Mouse (Mus musculus) heart, adult 2 months (tissue): Measurements from ENCODE around the gene Josd1. TPM values are rescaled to one million over a fixed set of nuclear protein-coding genes. Genes with fewer than 3 reads are reported as not detected.
A peak's percentile ranks its signal among the peaks of the same experiment; 100 is the strongest.

Experiments used
- DNase-seq, 2 experiments: peaks; one replicate each; pipeline ENCODE4 v3.0.0; 2021
- H3K27ac ChIP-seq: fragments of 200-600 bp; 2 replicates; pipeline ENCODE4 v1.8.1; 2022
- H3K27me3 ChIP-seq: fragments of 200-500 bp; 2 replicates; pipeline ENCODE4 v1.6.1; 2012; ENCODE audit warnings: mild to moderate bottlenecking, low read length, inconsistent platforms, mixed read lengths; ENCODE audit not compliant: control insufficient read depth, insufficient read depth
- H3K36me3 ChIP-seq: fragments of 200-500 bp; 2 replicates; pipeline ENCODE4 v1.6.1; 2012; ENCODE audit warnings: low read length, inconsistent platforms; ENCODE audit not compliant: control insufficient read depth, insufficient read depth
- H3K4me1 ChIP-seq: fragments of 200-500 bp; 2 replicates; pipeline ENCODE4 v1.6.1; 2011; ENCODE audit warnings: low read length; ENCODE audit not compliant: control insufficient read depth, insufficient read depth
- H3K4me3 ChIP-seq: fragments of 200-600 bp; 2 replicates; pipeline ENCODE4 v1.8.1; 2022
- H3K79me2 ChIP-seq: fragments of 200-500 bp; replicated peaks from 2 replicates; pipeline ENCODE4 v1.6.1; 2012; ENCODE audit warnings: mild to moderate bottlenecking, inconsistent platforms, low read length, moderate library complexity, mixed read lengths; ENCODE audit not compliant: control insufficient read depth, insufficient read depth
- H3K9ac ChIP-seq: fragments of 200-500 bp; 2 replicates; pipeline ENCODE4 v1.6.1; 2012; ENCODE audit warnings: low read depth, mild to moderate bottlenecking, control low read depth, inconsistent platforms, low read length, mixed read lengths
- CTCF ChIP-seq: fragments of 200-600 bp; IDR thresholded peaks from 2 replicates; pipeline ENCODE4 v1.8.1; 2022; ENCODE audit warnings: antibody characterized with exemption, mild to moderate bottlenecking, moderate library complexity
- EP300 ChIP-seq: fragments of 200-500 bp; IDR thresholded peaks from 2 replicates; pipeline ENCODE4 v1.6.1; 2011; ENCODE audit warnings: low read depth, low read length, control low read depth; ENCODE audit not compliant: insufficient read depth
- POLR2A ChIP-seq: fragments of 200-500 bp; IDR thresholded peaks from 2 replicates; pipeline ENCODE4 v1.6.1; 2011; ENCODE audit warnings: mild to moderate bottlenecking, low read depth, low read length, control low read depth; ENCODE audit not compliant: insufficient read depth
- WGBS: fragments of 180-500 bp; shearing (Covaris S2); methylation state at CpG from one replicate; pipeline ENCODE4 v1.1.7; 2018; 5-methylcytosine and 5-hydroxymethylcytosine counted together
- intact Hi-C: fragments of 180-260 bp; cut with DNase I; formaldehyde crosslinking; loops from one replicate; pipeline ENCODE4 v1.15.1; 2025
- polyA plus RNA-seq: library from polyadenylated mRNA; depleted of rRNA; stranded (reverse); fragments of >200 nt; gene quantifications from 2 replicates; pipeline ENCODE4 v1.2.3, GENCODE M21; 2012
- total RNA-seq, 2 experiments: library from RNA; stranded (reverse); gene quantifications; 2 replicates each; pipeline ENCODE4 v1.2.3; 2021

The Josd1 gene
- total and polyA plus RNA-seq, 3 experiments = 16.1 to 24.9 (median 22.1) TPM

DNA sequence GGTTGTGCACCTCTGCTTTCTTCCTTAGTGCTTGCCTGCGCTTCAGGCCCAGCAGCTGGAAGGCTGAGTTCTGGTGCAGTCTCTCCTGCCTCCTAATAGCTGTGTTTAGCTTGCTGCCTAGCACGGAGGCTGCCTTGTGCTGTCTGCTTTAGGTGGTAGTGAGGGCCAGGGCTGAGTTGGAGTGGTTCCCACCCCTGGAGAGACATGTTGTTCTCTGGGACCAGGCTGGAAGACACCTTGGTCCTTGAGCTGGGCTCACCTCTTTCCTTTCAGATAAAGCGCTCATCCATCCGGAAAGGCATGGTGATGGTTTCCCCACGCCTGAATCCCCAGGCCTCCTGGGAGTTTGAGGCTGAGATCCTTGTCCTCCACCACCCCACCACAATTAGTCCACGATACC is 29.0 kb upstream of the Josd1 start:
- TF ChIP-seq POLR2A (no peak), CTCF (no peak), EP300 (no peak)
- Histone ChIP-seq H3K36me3 (no peaks in the 10 kb centered on the region), H3K79me2 (no peaks in the 10 kb centered on the region), H3K9ac (no peak overlapping the region), H3K4me1 (no peaks in the 10 kb centered on the region), H3K27ac (no peak overlapping the region), H3K4me3 (no peak overlapping the region), H3K27me3 (no peaks in the 10 kb centered on the region)
- intact Hi-C loops = no loop called here
- no peak for DNase-seq
- WGBS = 90% methylated on average over 6 of the region's 6 CpGs

DNA sequence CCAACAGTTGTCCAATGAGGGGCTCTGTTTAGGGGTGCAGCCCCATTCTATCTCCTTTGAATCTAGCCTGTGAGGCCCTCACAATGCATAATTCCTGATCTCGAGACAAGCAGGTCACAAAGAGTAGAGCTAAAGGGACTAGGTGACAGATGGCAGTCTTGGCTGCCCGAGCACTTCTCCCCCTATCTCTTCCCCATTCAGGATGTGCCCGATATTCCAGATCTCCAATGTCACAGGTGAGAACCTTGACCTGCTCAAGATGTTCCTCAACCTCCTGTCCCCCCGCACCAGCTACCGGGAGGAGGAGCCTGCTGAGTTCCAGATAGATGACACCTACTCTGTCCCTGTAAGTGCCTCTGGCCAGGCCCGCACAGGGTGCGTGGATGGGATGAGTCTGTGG is 27.9 kb upstream of the Josd1 start:
- no peaks in the 10 kb centered on the region for H3K79me2 ChIP-seq
- TF ChIP-seq POLR2A (no peak), EP300 (no peak), CTCF (no peak)
- H3K4me1 ChIP-seq = no peaks in the 10 kb centered on the region
- no peaks in the 10 kb centered on the region for H3K27me3 ChIP-seq
- no peak overlapping the region for H3K9ac ChIP-seq
- no peaks in the 10 kb centered on the region for H3K36me3 ChIP-seq
- 96% methylated on average over 7 of the region's 7 CpGs for whole genome bisulfite sequencing
- H3K27ac ChIP-seq = no peak overlapping the region
- H3K4me3 ChIP-seq = no peak overlapping the region
- no peak for DNase-seq
- intact Hi-C loops = no loop called here

DNA sequence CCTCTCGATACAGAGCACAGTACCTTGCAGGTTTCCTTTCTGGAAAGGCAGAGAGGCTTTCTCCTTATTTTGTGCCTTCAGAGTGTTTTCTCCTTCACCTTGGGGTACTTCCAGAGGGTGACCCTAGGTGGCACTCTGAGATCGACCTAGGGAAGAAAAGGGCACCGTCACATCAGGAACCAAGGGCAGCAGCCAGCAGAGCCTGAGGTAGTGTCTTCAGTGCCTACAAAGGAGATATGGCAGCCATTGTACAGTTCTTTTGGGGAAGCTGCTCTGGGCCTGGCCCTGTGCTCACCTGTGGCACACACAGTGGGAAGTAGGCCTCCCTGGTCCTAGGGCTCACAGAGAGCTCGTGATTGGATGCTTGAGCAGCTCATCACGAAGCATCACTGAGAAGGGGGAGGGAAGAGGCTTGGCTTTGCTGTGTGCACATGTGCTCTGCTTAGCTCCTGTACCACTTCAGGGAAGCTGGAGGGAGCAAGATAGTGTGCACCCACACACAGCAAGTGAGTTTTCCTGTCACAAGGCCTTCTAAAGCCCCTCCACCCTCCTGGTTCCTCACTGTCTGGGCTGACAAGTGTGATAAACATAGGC is 20.6 kb upstream of the Josd1 start:
- H3K27me3 ChIP-seq = no peaks in the 10 kb centered on the region
- WGBS = 94% methylated on average over 5 of the region's 5 CpGs
- H3K36me3 ChIP-seq = no peaks in the 10 kb centered on the region
- 0 out of 2 replicates have a peak, but pooled peaks have one; percentile 5 for TF ChIP-seq CTCF
- TF ChIP-seq EP300 = no peak
- no peak overlapping the region for H3K27ac ChIP-seq
- intact Hi-C loops = no loop called here
- H3K4me1 ChIP-seq = no peaks in the 10 kb centered on the region
- DNase-seq = no peak
- no peak overlapping the region for H3K9ac ChIP-seq
- H3K4me3 ChIP-seq = no peak overlapping the region
- H3K79me2 ChIP-seq = no peaks in the 10 kb centered on the region

DNA sequence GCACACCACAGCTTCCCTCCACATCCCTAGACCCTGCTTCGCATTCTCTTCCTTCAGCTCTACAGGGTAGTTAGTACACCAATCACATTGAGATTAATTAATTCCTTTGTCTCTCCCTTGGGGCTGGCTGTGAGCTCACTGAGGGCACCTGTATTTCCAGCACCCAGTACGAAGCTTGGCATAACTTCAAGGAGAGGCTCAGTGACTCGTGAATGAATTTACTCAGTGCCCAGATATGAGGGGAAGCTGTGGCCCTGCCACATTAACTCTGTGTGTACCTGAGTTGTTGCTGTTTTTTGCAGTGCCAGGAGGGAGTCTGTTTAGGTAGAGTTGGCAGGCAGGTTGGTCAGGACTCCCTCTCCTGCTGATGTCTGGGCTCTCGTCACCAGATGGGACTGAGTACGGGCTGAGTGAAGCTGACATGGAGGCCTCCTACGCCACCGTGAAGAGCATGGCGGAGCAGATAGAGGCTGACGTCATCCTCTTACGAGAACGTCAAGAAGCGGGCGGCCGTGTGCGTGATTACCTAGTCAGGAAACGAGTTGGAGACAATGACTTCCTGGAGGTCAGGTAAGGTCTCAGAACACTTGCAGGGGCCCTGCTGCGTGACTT is 19.0 kb upstream of the Josd1 start:
- H3K9ac ChIP-seq = no peak overlapping the region
- no peak for DNase-seq
- no peak overlapping the region for H3K4me3 ChIP-seq
- no peak overlapping the region for H3K27ac ChIP-seq
- no peak for TF ChIP-seq EP300
- TF ChIP-seq CTCF = no peak
- TF ChIP-seq POLR2A = no peak
- no peaks in the 10 kb centered on the region for H3K79me2 ChIP-seq
- no peaks in the 10 kb centered on the region for H3K36me3 ChIP-seq
- intact Hi-C loops = no loop called here
- H3K4me1 ChIP-seq = no peaks in the 10 kb centered on the region
- H3K27me3 ChIP-seq = no peaks in the 10 kb centered on the region
- WGBS = 64% methylated on average over 17 of the region's 17 CpGs

DNA sequence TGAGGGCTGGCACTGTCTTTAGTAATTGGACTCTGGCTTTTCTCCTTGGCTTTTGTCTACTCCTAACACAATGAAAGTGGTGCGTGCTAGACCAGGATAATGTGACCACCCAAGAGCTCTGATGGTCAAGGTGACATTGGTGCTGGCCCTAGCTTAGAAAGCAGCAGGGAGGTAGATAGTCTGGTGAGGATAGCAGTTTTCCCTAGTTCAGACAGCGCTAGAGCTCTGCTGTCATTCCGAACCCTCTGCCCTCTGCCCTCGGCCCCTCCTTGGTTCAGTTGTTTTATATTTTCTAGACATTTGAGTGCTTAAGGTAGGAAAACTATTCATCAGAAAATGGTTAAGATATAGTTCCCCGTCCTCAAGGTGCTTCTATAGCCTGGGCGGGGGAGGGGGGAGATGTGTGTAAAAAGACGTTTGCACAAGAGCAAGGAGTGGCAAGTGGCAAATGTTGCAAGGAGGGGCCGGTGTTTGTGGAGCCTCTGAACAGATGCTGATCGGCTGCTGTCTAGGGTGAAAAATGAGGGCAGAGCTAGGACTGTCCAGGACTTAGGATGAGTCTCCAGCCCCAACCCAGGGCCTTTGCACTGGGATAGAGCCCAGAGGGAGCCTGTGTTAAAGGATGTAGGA is 10.0 kb upstream of the Josd1 start:
- intact Hi-C loops = no loop called here
- 82% methylated on average over 9 of the region's 9 CpGs for WGBS
- no peaks in the 10 kb centered on the region for H3K27me3 ChIP-seq
- TF ChIP-seq EP300 = no peak
- no peak for TF ChIP-seq CTCF
- no peak for TF ChIP-seq POLR2A
- H3K36me3 ChIP-seq = no peaks in the 10 kb centered on the region
- no peak overlapping the region for H3K4me3 ChIP-seq
- H3K9ac ChIP-seq = no peak overlapping the region
- H3K27ac ChIP-seq = no peak overlapping the region
- H3K79me2 ChIP-seq = peaks cover 8% of the 10 kb centered on the region
- no peak for DNase-seq
- peaks cover 3% of the 10 kb centered on the region for H3K4me1 ChIP-seq

DNA sequence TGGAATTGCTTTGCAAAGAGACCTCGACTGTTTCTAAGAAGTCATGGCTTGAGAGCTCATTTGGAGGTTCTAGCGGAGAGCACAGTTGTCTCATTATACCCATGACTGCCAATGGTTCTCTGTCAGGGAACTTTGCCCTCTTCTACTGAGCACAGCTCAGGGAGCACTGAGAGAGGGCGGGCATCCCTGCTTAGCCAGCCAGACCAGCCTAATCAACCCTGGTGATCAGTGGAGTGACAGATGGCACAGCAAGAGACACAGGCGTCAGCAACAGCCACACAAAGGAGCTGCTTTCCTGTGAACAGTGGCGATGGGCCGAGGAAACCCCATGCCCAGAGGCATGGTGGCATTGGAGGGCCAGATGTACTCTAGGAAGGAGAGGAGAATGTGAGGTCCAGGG is 9.3 kb upstream of the Josd1 start:
- Histone ChIP-seq H3K27me3 (no peaks in the 10 kb centered on the region), H3K79me2 (peaks cover 8% of the 10 kb centered on the region), H3K4me1 (peaks cover 3% of the 10 kb centered on the region), H3K36me3 (no peaks in the 10 kb centered on the region), H3K4me3 (no peak overlapping the region), H3K9ac (no peak overlapping the region), H3K27ac (no peak overlapping the region)
- DNase-seq = no peak
- 94% methylated on average over 6 of the region's 6 CpGs for WGBS
- TF ChIP-seq CTCF = no peak
- TF ChIP-seq POLR2A = no peak
- TF ChIP-seq EP300 = no peak
- intact Hi-C loops = no loop called here
